Mouse (Mus musculus) liver, embryonic 18 days (tissue): Measurements from ENCODE around the gene Zfp3. TPM values are rescaled to one million over a fixed set of nuclear protein-coding genes. Genes with fewer than 3 reads are reported as not detected.

Source experiments
- polyA plus RNA-seq: library from polyadenylated mRNA; depleted of rRNA; stranded (reverse); fragments of >200 nt; gene quantifications from 2 replicates; pipeline ENCODE4 v1.2.3, GENCODE M21; 2012; rRNA removed

Zfp3 gene
- 1.1 TPM in 2 replicates for polyA plus RNA-seq

GRCm38 (mm10) chr11:70763936-70764808 lies at the start of gene Zfp3:
Gene Zfp3 (plus strand): TSS chr11:70764209.

GRCm38 (mm10) chr11:70812365-70812764 lies 48.4 kb downstream of the Zfp3 start, which contains the start of gene Scimp:
Gene Scimp (minus strand): TSS chr11:70812586.

Other genes with a start within 250 kb of the Zfp3 start
- gene Vmo1, start 249.6 kb upstream of the Zfp3 start, polyA plus RNA-seq = 0.49 and 0.77 TPM in 2 replicates
- gene Gltpd2, start 245.0 kb upstream of the Zfp3 start, polyA plus RNA-seq = 20.0 TPM in 2 replicates
- 144 and 153 TPM in 2 replicates for gene Psmb6, start 238.8 kb upstream of the Zfp3 start, polyA plus RNA-seq
- gene Gm40193, start 231.3 kb upstream of the Zfp3 start, polyA plus RNA-seq = not detected in 2 replicates
- 4.7 and 5.0 TPM in 2 replicates for gene Pld2, start 224.1 kb upstream of the Zfp3 start, polyA plus RNA-seq
- 16.6 and 23.7 TPM in 2 replicates for gene Mink1, start 201.3 kb upstream of the Zfp3 start, polyA plus RNA-seq
- gene 4930544D05Rik, start 148.4 kb upstream of the Zfp3 start, polyA plus RNA-seq = not detected in 2 replicates
- 0.08 and 0.17 TPM in 2 replicates for gene Chrne, start 145.0 kb upstream of the Zfp3 start, polyA plus RNA-seq
- gene Gp1ba, start 125.1 kb upstream of the Zfp3 start, polyA plus RNA-seq = 2.2 and 2.8 TPM in 2 replicates
- 50.1 and 53.4 TPM in 2 replicates for gene Rnf167, start 117.0 kb upstream of the Zfp3 start, polyA plus RNA-seq
- 72.3 and 79.7 TPM in 2 replicates for gene Slc25a11, start 116.7 kb upstream of the Zfp3 start, polyA plus RNA-seq
- gene Pfn1, start 109.6 kb upstream of the Zfp3 start, polyA plus RNA-seq = 372 and 387 TPM in 2 replicates
- gene Eno3, start 107.0 kb upstream of the Zfp3 start, polyA plus RNA-seq = 4.5 and 4.8 TPM in 2 replicates
- gene Spag7, start 94.8 kb upstream of the Zfp3 start, polyA plus RNA-seq = 41.6 and 44.2 TPM in 2 replicates
- gene Camta2, start 76.1 kb upstream of the Zfp3 start, polyA plus RNA-seq = 3.3 and 4.2 TPM in 2 replicates
- 2.8 and 2.9 TPM in 2 replicates for gene Inca1, start 64.1 kb upstream of the Zfp3 start, polyA plus RNA-seq
- gene Kif1c, start 63.7 kb upstream of the Zfp3 start, polyA plus RNA-seq = 13.2 and 15.3 TPM in 2 replicates
- 0.84 and 1.1 TPM in 2 replicates for gene Scimp, start 48.4 kb downstream of the Zfp3 start, polyA plus RNA-seq
- 5.5 TPM in 2 replicates for gene Rabep1, start 80.6 kb downstream of the Zfp3 start, polyA plus RNA-seq
- gene Nup88, start 205.8 kb downstream of the Zfp3 start, polyA plus RNA-seq = 30.5 and 34.6 TPM in 2 replicates
- gene Rpain, start 206.0 kb downstream of the Zfp3 start, polyA plus RNA-seq = 33.6 and 37.2 TPM in 2 replicates
- gene C1qbp, start 218.8 kb downstream of the Zfp3 start, polyA plus RNA-seq = 78.4 and 85.4 TPM in 2 replicates
- gene Dhx33, start 240.2 kb downstream of the Zfp3 start, polyA plus RNA-seq = 6.2 TPM in 2 replicates